Mouse (Mus musculus) MEL (cell line): ENCODE measurements around the gene E130309D02Rik.

Source experiments
- CTCF ChIP-seq, 3 experiments: IDR thresholded peaks in 2 of 3; conservative IDR thresholded peaks in 1 of 3; 2 replicates each; pipeline ENCODE4 v1.5.1; 2011 to 2012; ENCODE audit warnings: low read length in 3 of 3, low read depth in 2 of 3, mild to moderate bottlenecking in 2 of 3, improper control_type of control experiment in 1 of 3, inconsistent platforms in 1 of 3, mixed read lengths in 1 of 3, moderate library complexity in 1 of 3; ENCODE audit not compliant: control insufficient read depth in 1 of 3, insufficient read depth in 1 of 3, poor library complexity in 1 of 3, severe bottlenecking in 1 of 3
- EP300 ChIP-seq, 2 experiments: IDR thresholded peaks; 2 replicates each; pipeline ENCODE4 v1.6.1; 2011; ENCODE audit warnings: improper control_type of control experiment in 2 of 2, low read length in 2 of 2, low read depth in 1 of 2, mild to moderate bottlenecking in 1 of 2
- MAX ChIP-seq: IDR thresholded peaks from 2 replicates; pipeline ENCODE4 v1.6.1; 2011; ENCODE audit warnings: low read length, improper control_type of control experiment
- MXI1 ChIP-seq: IDR thresholded peaks from 2 replicates; pipeline ENCODE4 v1.6.1; 2011; ENCODE audit warnings: mild to moderate bottlenecking, low read depth, low read length, improper control_type of control experiment
- POLR2AphosphoS2 ChIP-seq: IDR thresholded peaks from 2 replicates; pipeline ENCODE4 v1.6.1; 2011; ENCODE audit warnings: low read length, improper control_type of control experiment
- ZNF384 ChIP-seq: IDR thresholded peaks from 2 replicates; pipeline ENCODE4 v1.6.1; 2012; ENCODE audit warnings: low read depth, mild to moderate bottlenecking, inconsistent platforms, low read length, improper control_type of control experiment

GRCm38 (mm10) chr5:143255802-143256201, 59.4 kb downstream of the E130309D02Rik start:
- TF ChIP-seq EP300 (IDR thresholded peaks at IDR 0.05; ENCODE audit: low read depth in 1 of 2, low read length in 2 of 2) = no peak
- TF ChIP-seq CTCF (IDR thresholded peaks at IDR 0.05 in 2 of 3, conservative IDR thresholded peaks at IDR 0.05 in 1 of 3; ENCODE audit: control insufficient read depth in 1 of 3, insufficient read depth in 1 of 3, low read depth in 2 of 3, low read length in 3 of 3, poor library complexity in 1 of 3, severe bottlenecking in 1 of 3) = no peak
- TF ChIP-seq ZNF384 = no peak
- no peak for TF ChIP-seq POLR2AphosphoS2
- no peak for TF ChIP-seq MAX
- no peak for TF ChIP-seq MXI1
